Mouse (Mus musculus) testis, adult 2 months (tissue): ENCODE measurements at regions not wholly inside any gene's neighbourhood (a gene's known extent, or its start where the extent isn't known, plus 50 kb on each side); places are given as distances from the start of the nearest gene placed in this dataset.

Source experiments
- H3K27ac ChIP-seq: fragments of 200-500 bp; 2 replicates; pipeline ENCODE4 v1.5.1; 2012; ENCODE audit warnings: low read depth, low read length; ENCODE audit not compliant: control insufficient read depth, insufficient read depth
- H3K27me3 ChIP-seq: fragments of 200-500 bp; 2 replicates; pipeline ENCODE4 v1.6.1; 2012; ENCODE audit warnings: mild to moderate bottlenecking, low read length, moderate library complexity; ENCODE audit not compliant: control insufficient read depth, insufficient read depth
- H3K36me3 ChIP-seq: fragments of 200-500 bp; 2 replicates; pipeline ENCODE4 v1.6.1; 2012; ENCODE audit warnings: mild to moderate bottlenecking, low read length; ENCODE audit not compliant: control insufficient read depth, insufficient read depth
- H3K4me1 ChIP-seq: fragments of 200-500 bp; 2 replicates; pipeline ENCODE4 v1.6.1; 2012; ENCODE audit warnings: low read length; ENCODE audit not compliant: control insufficient read depth, insufficient read depth
- H3K4me3 ChIP-seq: fragments of 200-500 bp; 2 replicates; pipeline ENCODE4 v1.5.1; 2012; ENCODE audit warnings: low read depth, mild to moderate bottlenecking, low read length, moderate library complexity, mixed read lengths; ENCODE audit not compliant: control insufficient read depth
- CTCF ChIP-seq: fragments of 200-500 bp; IDR thresholded peaks from 2 replicates; pipeline ENCODE4 v1.5.1; 2012; ENCODE audit warnings: low read depth, mild to moderate bottlenecking, inconsistent platforms, low read length, moderate library complexity; ENCODE audit not compliant: control insufficient read depth, insufficient read depth, insufficient replicate concordance
- POLR2A ChIP-seq: fragments of 200-500 bp; IDR thresholded peaks from 2 replicates; pipeline ENCODE4 v1.6.1; 2012; ENCODE audit warnings: low read depth, mild to moderate bottlenecking, inconsistent platforms, low read length, moderate library complexity; ENCODE audit not compliant: control insufficient read depth

- Histone ChIP-seq H3K27ac (no peak overlapping the region), H3K27me3 (no peaks in the 10 kb centered on the region), H3K4me3 (no peak overlapping the region), H3K36me3 (no peaks in the 10 kb centered on the region), H3K4me1 (no peaks in the 10 kb centered on the region)
- TF ChIP-seq CTCF = no peak
- TF ChIP-seq POLR2A = no peak
Measured at GRCm38 (mm10) chr7:136049587-136049930, 333.4 kb upstream of the Mki67 start.

DNA sequence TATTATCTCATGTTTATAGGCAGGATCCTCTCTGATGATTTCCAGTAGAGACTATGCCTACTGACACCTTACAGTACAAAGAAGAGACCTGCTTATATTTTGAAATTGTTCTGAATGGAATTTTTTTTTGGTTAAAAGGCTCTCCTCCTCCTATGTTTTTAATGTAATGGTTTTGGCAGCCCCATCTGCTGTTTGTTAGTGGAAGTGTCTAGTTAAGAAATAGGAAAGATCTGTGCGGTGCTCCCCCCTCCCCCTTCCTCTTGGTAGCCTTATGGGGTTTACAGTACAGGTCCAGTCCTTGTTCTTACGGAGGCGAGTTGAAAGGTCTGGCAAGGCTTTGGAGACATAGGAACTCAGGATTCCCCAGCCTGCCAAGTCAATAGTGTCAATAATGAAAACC lies 334.0 kb upstream of the Mki67 start:
- Histone ChIP-seq H3K36me3 (no peaks in the 10 kb centered on the region), H3K27ac (no peak overlapping the region), H3K4me3 (no peak overlapping the region), H3K4me1 (no peaks in the 10 kb centered on the region), H3K27me3 (no peaks in the 10 kb centered on the region)
- TF ChIP-seq CTCF = no peak
- no peak for TF ChIP-seq POLR2A

DNA sequence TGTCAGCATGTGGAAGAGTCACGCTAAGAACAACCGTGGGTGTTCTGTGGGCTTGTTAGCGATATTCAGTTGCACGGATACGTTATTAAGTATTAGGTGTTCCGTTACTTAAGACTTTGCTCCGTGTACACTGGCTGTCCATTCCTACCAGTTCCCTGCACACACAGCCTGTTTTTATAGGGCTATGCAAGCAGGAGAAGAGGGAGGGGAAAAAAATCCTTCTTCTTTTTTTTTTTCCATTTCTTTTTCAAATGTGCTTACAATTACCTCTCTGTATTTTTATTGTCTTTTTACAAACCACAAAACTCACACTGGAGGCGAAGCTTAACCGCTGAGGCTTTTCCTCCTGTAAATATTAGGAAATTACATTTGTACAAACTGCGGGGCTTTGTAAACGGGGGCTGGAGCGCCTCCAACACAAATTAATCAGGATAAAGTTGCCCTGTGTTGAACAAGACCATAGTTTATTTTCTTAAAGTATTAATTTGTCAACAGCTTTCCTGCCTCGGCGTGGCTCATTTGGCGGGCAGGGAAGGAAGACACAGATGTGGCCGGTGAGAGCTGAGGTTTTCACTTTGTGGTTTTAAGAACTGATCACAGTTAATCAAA lies 340.8 kb upstream of the Mki67 start:
- peaks cover 5% of the 10 kb centered on the region; the same call in 1 of the 2 replicates for H3K4me1 ChIP-seq
- no peaks in the 10 kb centered on the region for H3K36me3 ChIP-seq
- H3K27ac ChIP-seq = no peak overlapping the region
- TF ChIP-seq POLR2A (no peak), CTCF (no peak)
- H3K27me3 ChIP-seq = no peaks in the 10 kb centered on the region
- H3K4me3 ChIP-seq = no peak overlapping the region

- Histone ChIP-seq H3K27ac (no peak overlapping the region), H3K4me1 (peaks cover 5% of the 10 kb centered on the region; the same call in 1 of the 2 replicates), H3K4me3 (no peak overlapping the region), H3K36me3 (no peaks in the 10 kb centered on the region), H3K27me3 (no peaks in the 10 kb centered on the region)
- TF ChIP-seq POLR2A = no peak
Measured at GRCm38 (mm10) chr7:136058319-136058718, 342.2 kb upstream of the Mki67 start.

DNA sequence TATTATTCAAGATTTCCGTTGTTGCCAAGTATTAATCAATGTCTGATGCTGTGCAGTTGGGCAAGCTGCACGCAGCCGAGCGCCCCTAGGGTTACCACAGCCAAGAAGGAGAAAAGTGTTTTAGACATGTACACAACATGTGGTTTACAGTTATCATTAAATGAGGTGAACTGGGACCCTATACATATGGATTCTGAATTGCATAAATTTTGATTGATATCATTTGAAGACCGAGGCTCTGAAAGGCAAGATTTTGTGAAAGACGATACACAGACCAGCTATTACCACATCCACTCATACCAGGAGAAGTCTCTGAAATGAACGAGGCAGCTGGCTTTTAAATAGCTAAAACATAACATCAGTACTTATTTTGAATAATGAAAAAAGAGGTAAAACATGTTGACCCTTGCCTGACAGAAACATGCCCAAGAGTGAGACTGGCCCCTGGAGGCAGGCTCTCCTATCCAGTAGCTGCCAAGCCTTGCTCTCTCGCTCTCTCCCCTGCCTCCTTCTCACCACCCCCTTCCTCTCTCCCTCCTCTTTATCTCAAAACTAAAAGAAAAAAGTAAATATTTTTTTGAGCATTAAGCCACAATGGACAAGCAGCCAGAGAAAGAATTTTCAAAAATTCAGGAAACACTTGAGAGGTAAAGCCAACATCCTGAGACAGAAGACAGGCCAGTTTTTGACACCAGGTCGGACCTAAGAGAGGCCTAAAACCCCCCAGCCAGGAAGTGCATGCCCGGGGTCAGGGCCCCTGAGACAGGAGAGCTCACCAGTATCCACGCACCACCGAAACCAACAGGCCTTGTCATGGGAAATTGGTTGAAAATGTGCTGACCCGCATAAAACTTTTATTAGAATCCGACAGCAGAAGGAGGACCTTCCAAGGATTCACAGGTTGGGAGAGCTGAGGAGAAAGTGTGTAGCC lies 342.9 kb upstream of the Mki67 start:
- TF ChIP-seq CTCF (no peak), POLR2A (no peak)
- Histone ChIP-seq H3K4me1 (peaks cover 5% of the 10 kb centered on the region; the same call in 1 of the 2 replicates), H3K27ac (no peak overlapping the region), H3K4me3 (no peak overlapping the region), H3K36me3 (no peaks in the 10 kb centered on the region), H3K27me3 (no peaks in the 10 kb centered on the region)

GRCm38 (mm10) chr7:136059896-136060295 lies 343.7 kb upstream of the Mki67 start:
- H3K27ac ChIP-seq = no peak overlapping the region
- H3K27me3 ChIP-seq = no peaks in the 10 kb centered on the region
- TF ChIP-seq CTCF = no peak
- no peak for TF ChIP-seq POLR2A
- peaks cover 5% of the 10 kb centered on the region; the same call in 1 of the 2 replicates for H3K4me1 ChIP-seq
- no peaks in the 10 kb centered on the region for H3K36me3 ChIP-seq
- H3K4me3 ChIP-seq = no peak overlapping the region

DNA sequence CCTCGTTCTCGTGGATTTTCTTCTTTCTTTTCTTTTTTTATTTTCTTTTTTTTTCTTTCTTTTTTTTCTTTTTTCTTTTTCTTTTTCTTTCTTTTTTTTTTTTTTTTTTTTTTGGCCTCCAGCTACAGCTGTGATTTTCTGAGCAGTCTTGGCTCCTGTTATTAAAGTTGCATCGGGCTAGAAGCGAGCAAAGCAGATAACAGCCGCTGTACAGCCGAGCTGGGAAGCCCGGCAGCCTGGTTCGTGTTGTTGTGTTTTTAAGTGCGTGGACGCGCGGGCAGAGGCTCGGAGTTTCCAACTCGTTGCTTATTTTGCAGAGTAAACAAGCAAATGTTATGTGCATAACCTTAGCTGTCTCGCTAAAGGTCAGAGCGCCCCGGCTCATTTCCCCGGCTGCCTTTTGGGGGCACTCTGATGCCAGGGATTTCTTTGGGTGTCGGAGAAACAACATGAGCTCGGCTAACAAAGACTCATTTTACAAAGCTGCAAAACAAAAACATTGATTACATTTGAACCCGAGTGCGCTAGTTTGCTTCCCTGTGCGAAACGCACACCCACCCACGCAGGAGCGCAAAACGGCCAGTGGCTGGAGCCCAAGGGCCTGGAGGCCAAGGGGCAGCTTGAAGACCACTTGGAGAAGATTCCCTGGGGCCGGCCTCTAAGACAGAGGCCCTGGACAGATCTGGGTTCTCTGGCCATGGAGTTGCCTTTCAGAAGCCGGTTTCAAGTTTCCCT lies 344.3 kb upstream of the Mki67 start:
- TF ChIP-seq POLR2A (no peak), CTCF (no peak)
- no peak overlapping the region for H3K27ac ChIP-seq
- H3K27me3 ChIP-seq = no peaks in the 10 kb centered on the region
- peak overlapping the region; percentile 47 for H3K4me3 ChIP-seq
- peaks cover 5% of the 10 kb centered on the region; the same call in 1 of the 2 replicates for H3K4me1 ChIP-seq
- no peaks in the 10 kb centered on the region for H3K36me3 ChIP-seq
